Mouse (Mus musculus): ENCODE data around the gene Ginm1. TPM values are rescaled to one million over a fixed set of nuclear protein-coding genes. Genes with fewer than 3 reads are reported as not detected.

Gene Ginm1
- 69.1 TPM for polyA plus RNA-seq (2017; shearing (Covaris generic))

DNA sequence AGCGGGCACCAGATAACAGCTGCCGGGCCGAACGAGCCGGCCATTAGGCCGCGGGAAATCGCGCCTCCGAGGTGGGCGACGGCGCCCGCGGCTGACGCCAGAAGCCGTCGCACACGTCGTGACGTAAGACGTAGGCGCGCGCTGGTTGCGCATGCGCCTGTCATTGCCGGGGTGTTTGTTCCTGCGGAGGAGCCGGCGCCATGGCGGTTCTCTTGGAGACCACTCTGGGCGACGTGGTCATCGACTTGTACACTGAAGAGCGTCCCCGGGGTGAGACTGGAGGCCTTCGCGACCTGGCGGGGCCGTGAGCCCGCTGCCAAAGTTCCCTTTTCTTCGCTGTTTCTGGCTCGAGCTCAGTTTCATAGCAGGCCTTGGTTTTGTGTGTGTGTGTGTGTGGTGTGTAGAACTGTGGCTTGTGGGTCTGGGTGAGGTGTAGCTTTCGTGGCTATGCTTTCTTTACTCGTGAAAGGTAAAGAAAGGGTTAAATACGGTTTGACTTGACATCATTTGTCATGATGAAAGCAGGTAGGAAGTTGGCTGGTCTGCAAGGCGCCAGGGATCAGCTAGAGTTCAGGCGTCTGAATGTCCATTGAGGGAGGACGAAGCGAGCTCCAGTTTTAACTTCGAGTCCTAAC lies at the start of gene Ginm1, which contains the start of gene Ppil4:
Gene Ginm1, minus strand, starts transcription at position 74 of the 635 bp plus-strand sequence.
Gene Ppil4, plus strand, starts transcription at position 141 of the 635 bp plus-strand sequence.

DNA sequence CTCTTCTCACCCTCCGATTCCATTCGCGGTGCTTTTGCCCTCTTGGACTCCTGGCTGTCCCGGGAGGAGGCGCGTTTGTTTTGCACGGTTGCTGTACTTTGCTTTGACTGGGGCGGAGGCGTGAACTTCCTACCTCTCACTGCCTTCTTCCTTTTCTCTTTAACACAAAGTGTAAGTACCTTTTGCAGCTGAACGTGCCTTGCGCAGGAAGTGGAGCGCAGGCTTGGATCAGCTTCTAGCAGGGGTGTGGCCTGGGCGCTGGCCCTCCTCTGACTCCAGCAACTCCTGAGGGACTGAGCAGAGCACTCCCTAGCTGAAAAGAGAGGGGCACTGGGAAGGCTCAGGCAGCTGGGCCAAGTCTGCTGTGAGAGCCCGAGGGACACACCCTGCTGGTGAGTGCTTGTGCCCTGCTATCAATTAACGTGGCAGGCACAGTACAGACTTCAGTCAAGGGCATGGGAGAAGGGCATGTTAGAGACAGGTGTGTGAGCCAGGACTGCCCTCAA lies 39.6 kb upstream of the Ginm1 start, which contains the start of gene Zc3h12d:
Gene Zc3h12d, plus strand, starts transcription at position 300 of the 506 bp plus-strand sequence.

DNA sequence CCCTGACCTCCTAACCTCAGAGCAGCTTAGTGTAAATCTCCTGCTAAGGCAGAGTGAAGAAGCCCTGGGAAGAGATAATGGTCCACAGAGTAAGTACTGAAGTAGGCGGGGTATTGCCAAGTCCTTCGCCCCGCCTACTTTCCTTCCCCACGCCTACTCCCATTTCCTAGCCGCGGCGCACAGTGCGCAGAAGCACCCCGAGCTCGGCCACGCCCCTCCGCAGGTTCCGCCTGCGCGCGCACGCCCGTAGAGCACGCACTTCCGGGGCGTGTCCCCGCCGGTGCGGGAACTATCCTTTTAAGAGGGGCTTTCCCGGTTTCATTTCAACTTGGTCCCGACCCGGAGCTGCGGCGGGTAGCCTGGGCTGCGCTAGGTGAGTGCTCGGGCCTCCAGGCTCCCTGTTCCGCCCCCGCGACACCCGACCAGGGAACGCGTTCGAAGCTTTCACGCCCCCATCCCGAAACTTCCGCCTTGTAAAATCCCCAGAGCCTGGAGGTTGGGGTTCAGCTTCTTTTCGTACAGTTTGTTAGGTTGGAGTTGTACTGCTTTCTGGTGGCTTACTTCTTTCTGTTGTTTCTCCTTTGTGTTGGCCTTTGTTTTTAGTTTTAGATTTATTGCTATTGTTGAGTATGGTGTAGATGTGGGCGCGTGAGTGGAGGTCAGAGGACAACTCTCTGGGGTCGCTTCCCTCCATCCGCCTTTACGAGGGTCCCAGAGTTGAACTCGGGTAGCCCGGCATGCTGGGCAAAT lies 66.7 kb downstream of the Ginm1 start, which contains the start of gene Katna1:
Gene Katna1, plus strand, starts transcription at position 250 of the 750 bp plus-strand sequence.

Other genes with a start within 250 kb of the Ginm1 start
- gene Lrp11, start 203.0 kb downstream of the Ginm1 start, polyA plus RNA-seq (2017; shearing (Covaris generic)): 1.5 TPM
- gene Nup43, start 125.3 kb downstream of the Ginm1 start, polyA plus RNA-seq (2017; shearing (Covaris generic)): 19.5 TPM
- gene Pcmt1, start 111.7 kb downstream of the Ginm1 start, polyA plus RNA-seq (2017; shearing (Covaris generic)): 95.2 TPM
- 11.7 TPM for gene Lats1, start 111.6 kb downstream of the Ginm1 start, polyA plus RNA-seq (2017; shearing (Covaris generic))
- gene Katna1, start 66.8 kb downstream of the Ginm1 start, polyA plus RNA-seq (2017; shearing (Covaris generic)): 79.4 TPM
- 86.1 TPM for gene Ppil4, start 67 bp upstream of the Ginm1 start, polyA plus RNA-seq (2017; shearing (Covaris generic))
- gene Zc3h12d, start 39.6 kb upstream of the Ginm1 start, polyA plus RNA-seq (2017; shearing (Covaris generic)): 30.6 TPM
- 12.7 TPM for gene Tab2, start 163.4 kb upstream of the Ginm1 start, polyA plus RNA-seq (2017; shearing (Covaris generic))